Mouse (Mus musculus) erythroblast, adult 5-6 weeks (primary cell): ENCODE measurements around the gene Lmo4. TPM values are rescaled to one million over a fixed set of nuclear protein-coding genes. Genes with fewer than 3 reads are reported as not detected.

Source experiments
- ATAC-seq: replicated peaks from 2 replicates; pipeline ENCODE4 v1.8.0; 2016; ENCODE audit warnings: moderate number of reproducible peaks, mild to moderate bottlenecking, moderate TSS enrichment, inconsistent platforms; ENCODE audit not compliant: poor library complexity, low FRiP score, severe bottlenecking
- total RNA-seq, 2 experiments: library from RNA; stranded (forward) in 1 of 2; stranded (reverse) in 1 of 2; fragments of 150-400 nt in 1 of 2; fragments of 200-764, 138-1000 nt in 1 of 2; gene quantifications; 2 replicates each; pipeline versions ENCODE4 v1.2.3 to v1.2.4; 2015 to 2017; ENCODE audit warnings: low replicate concordance in 2 of 2

Gene Lmo4
- total RNA-seq, 2 experiments from 2014 or later, result 22.7 to 64.8 TPM

GRCm38 (mm10) chr3:144162156-144162555, 42.9 kb downstream of the Lmo4 start:
- ATAC-seq, result no peak

- no peak for ATAC-seq
These were observed 43.8 kb downstream of the Lmo4 start for GRCm38 (mm10) chr3:144161261-144161660.

GRCm38 (mm10) chr3:144155746-144156145, 49.3 kb downstream of the Lmo4 start:
- no peak for ATAC-seq

GRCm38 (mm10) chr3:144153395-144153794, 51.6 kb downstream of the Lmo4 start:
- ATAC-seq, result no peak

- ATAC-seq, result no peak
These were observed 54.0 kb downstream of the Lmo4 start for GRCm38 (mm10) chr3:144151001-144151400.

GRCm38 (mm10) chr3:144148234-144148633, 56.8 kb downstream of the Lmo4 start:
- no peak for ATAC-seq

- no peak for ATAC-seq
These were observed 57.8 kb downstream of the Lmo4 start for GRCm38 (mm10) chr3:144147244-144147643.

GRCm38 (mm10) chr3:144144066-144144465, 61.0 kb downstream of the Lmo4 start:
- ATAC-seq, result no peak

- ATAC-seq, result no peak
These were observed 62.1 kb downstream of the Lmo4 start for GRCm38 (mm10) chr3:144142939-144143338.

GRCm38 (mm10) chr3:144141786-144142185, 63.2 kb downstream of the Lmo4 start:
- ATAC-seq, result no peak

GRCm38 (mm10) chr3:144140816-144141215, 64.2 kb downstream of the Lmo4 start:
- ATAC-seq, result no peak

GRCm38 (mm10) chr3:144138659-144139058, 66.4 kb downstream of the Lmo4 start:
- no peak for ATAC-seq
